Comparison of ENCODE assay signal across 11 mouse cellular contexts in genomic region chr7:64688115-64688817, GRCm38 (mm10).
DNase-seq lines count a peak whose midpoint lies in the region; ATAC-seq lines count a peak whose summit lies in the region.
"Had no signal": no experiment of that assay in that cellular context is flagged by ENCODE, and none has a peak within 500 bp of the region (broad histone marks: within the 10 kb centered on the region; RNA-seq: fewer than 3 reads in every experiment).

No protein-coding gene starts in this region.

- DNase-seq in left cerebral cortex, postnatal 4 days, result peak; percentile 13
- DNase-seq in left cerebral cortex, postnatal 14 days (ENCODE audit: low spot score in 2 of 2), result no peak
- peak; percentile 4 for DNase-seq in embryo, embryonic 9.5 days (ENCODE audit: extremely low spot score)
- DNase-seq in hindlimb bud, embryonic 11.5 days (ENCODE audit: extremely low spot score, low read depth, low spot score), result peak; percentile 33
- no peak for DNase-seq in adrenal gland, adult 18-20 months (ENCODE audit: low spot score in 2 of 2)
- no peak for DNase-seq in heart, postnatal 25 days (ENCODE audit: low spot score)
- DNase-seq: lung, postnatal 36 days had no signal

- no peak overlapping the region for H3K9ac ChIP-seq in neural tube, embryonic 14.5 days (replicated peaks; ENCODE audit: low read depth, low read length)
- H3K9ac ChIP-seq: embryonic facial prominence, embryonic 12.5 days had no signal

- 14% methylated on average over 14 of the region's 14 CpGs for WGBS in neural tube, embryonic 14.5 days

- H3K27ac ChIP-seq in neural tube, embryonic 14.5 days (ENCODE audit: low read depth, low read length), result no peak overlapping the region; the same call in 1 of the 2 replicates
- H3K27ac ChIP-seq: embryonic facial prominence, embryonic 12.5 days had no signal

- no peaks in the 10 kb centered on the region for H3K36me3 ChIP-seq in neural tube, embryonic 14.5 days (ENCODE audit: control insufficient read depth, insufficient read depth, low read length)
- H3K36me3 ChIP-seq: embryonic facial prominence, embryonic 12.5 days had no signal

- intact Hi-C loops in left cerebral cortex, postnatal 4 days (cut with DNase I), result no loop called here
- intact Hi-C loops in left cerebral cortex, postnatal 14 days (cut with DNase I), result no loop called here
- intact Hi-C loops in heart, postnatal 25 days (cut with DNase I), result no loop called here

- peak overlapping the region; percentile 21; the same call in 1 of the 2 replicates for H3K4me2 ChIP-seq in neural tube, embryonic 14.5 days (ENCODE audit: low read depth, low read length)
- H3K4me2 ChIP-seq: embryonic facial prominence, embryonic 12.5 days had no signal

- H3K4me3 ChIP-seq in neural tube, embryonic 14.5 days (ENCODE audit: low read depth, low read length), result no peak overlapping the region
- H3K4me3 ChIP-seq: embryonic facial prominence, embryonic 12.5 days had no signal

- H3K9me3 ChIP-seq in neural tube, embryonic 14.5 days (ENCODE audit: control insufficient read depth, low read length), result no peaks in the 10 kb centered on the region
- H3K9me3 ChIP-seq: embryonic facial prominence, embryonic 12.5 days had no signal

- peak; percentile 66 for ATAC-seq in neural tube, embryonic 14.5 days (ENCODE audit: low read depth)
- no peak for ATAC-seq in granulocyte monocyte progenitor cell, adult 5-6 weeks (replicated peaks; ENCODE audit: poor library complexity, severe bottlenecking)
- ATAC-seq: intestine, postnatal 0 days had no signal

- no peaks in the 10 kb centered on the region for H3K27me3 ChIP-seq in neural tube, embryonic 14.5 days (ENCODE audit: control insufficient read depth, insufficient read depth, low read length)
- H3K27me3 ChIP-seq: embryonic facial prominence, embryonic 12.5 days had no signal

- peaks cover 11% of the 10 kb centered on the region; the same call in 1 of the 2 replicates for H3K4me1 ChIP-seq in neural tube, embryonic 14.5 days (ENCODE audit: control insufficient read depth, insufficient read depth, low read length)
- H3K4me1 ChIP-seq: embryonic facial prominence, embryonic 12.5 days had no signal

Comparison
In these comparisons a context has a peak if more than half of its experiments do, and no peak if none do; other contexts are left out.
1. DNase-seq: peak in left cerebral cortex, postnatal 4 days (single experiment), embryo, embryonic 9.5 days (single experiment) and hindlimb bud, embryonic 11.5 days (single experiment); none in left cerebral cortex, postnatal 14 days (0 of 2), adrenal gland, adult 18-20 months (0 of 2) and heart, postnatal 25 days (single experiment).